Mouse (Mus musculus) hindbrain, embryonic 15.5 days (tissue): Measurements from ENCODE around the gene Krtap9-5. TPM values are rescaled to one million over a fixed set of nuclear protein-coding genes. Genes with fewer than 3 reads are reported as not detected.

Experiments
- ATAC-seq: fragments of 200-750 bp; cut with Nextera tagmentation; 2 replicates; pipeline ENCODE4 v1.8.0; 2017; ENCODE audit warnings: low read depth, moderate number of reproducible peaks, moderate TSS enrichment; ENCODE audit not compliant: low FRiP score
- H3K27ac ChIP-seq: fragments of 300-500 bp; sonication (generic); replicated peaks from 2 replicates; pipeline ENCODE4 v1.5.1; 2015; ENCODE audit warnings: mild to moderate bottlenecking, inconsistent platforms
- H3K27me3 ChIP-seq: fragments of 300-500 bp; sonication (generic); 2 replicates; pipeline ENCODE4 v1.6.1; 2015; ENCODE audit warnings: control low read depth, inconsistent platforms
- H3K36me3 ChIP-seq: fragments of 300-500 bp; sonication (generic); 2 replicates; pipeline ENCODE4 v1.6.1; 2015; ENCODE audit warnings: control low read depth, inconsistent platforms
- H3K4me1 ChIP-seq: fragments of 300-500 bp; sonication (generic); replicated peaks from 2 replicates; pipeline ENCODE4 v1.6.1; 2015; ENCODE audit warnings: control low read depth, inconsistent platforms
- H3K4me2 ChIP-seq: fragments of 300-500 bp; sonication (generic); 2 replicates; pipeline ENCODE4 v1.6.1; 2015; ENCODE audit warnings: moderate library complexity, mild to moderate bottlenecking, inconsistent platforms
- H3K4me3 ChIP-seq: fragments of 300-500 bp; sonication (generic); 2 replicates; pipeline ENCODE4 v1.5.1; 2015; ENCODE audit warnings: mild to moderate bottlenecking, inconsistent platforms
- H3K9ac ChIP-seq: fragments of 300-500 bp; sonication (generic); 2 replicates; pipeline ENCODE4 v1.6.1; 2015; ENCODE audit warnings: inconsistent platforms
- H3K9me3 ChIP-seq: fragments of 300-500 bp; sonication (generic); 2 replicates; pipeline ENCODE4 v1.6.1; 2016; ENCODE audit warnings: control low read depth, inconsistent platforms
- WGBS: fragments of 180-500 bp; shearing (Covaris S2); methylation state at CpG from one replicate; pipeline ENCODE4 v1.1.7; 2015; 5-methylcytosine and 5-hydroxymethylcytosine counted together
- polyA plus RNA-seq: library from polyadenylated mRNA; unstranded; fragments of >200 nt; fragmentation: Nextera tagmentation; extraction: Ambion mirVana; gene quantifications from 2 replicates; pipeline ENCODE4 v1.2.1, GENCODE M21; 2015

Krtap9-5 gene
- not detected in 2 replicates for polyA plus RNA-seq

- WGBS, result 93% methylated on average over 2 of the region's 2 CpGs
- no peak for ATAC-seq
- no peak within 1 kb of the TSS for H3K9ac ChIP-seq
These were observed at the start of gene Krtap9-5 for GRCm38 (mm10) chr11:99948175-99948574. Gene Krtap9-5 (plus strand): TSS chr11:99948475.

GRCm38 (mm10) chr11:99907620-99908019 lies 40.7 kb upstream of the Krtap9-5 start, which contains the start of gene Krtap31-1:
Gene Krtap31-1 (plus strand): TSS chr11:99907920.
- H3K4me3 ChIP-seq, result no peak within 1 kb of the TSS
- H3K36me3 ChIP-seq, result no peaks in the 10 kb centered on the region
- H3K9me3 ChIP-seq, result no peaks in the 10 kb centered on the region
- WGBS, result 85% methylated on average over 2 of the region's 2 CpGs
- no peak for ATAC-seq
- no peaks in the 10 kb centered on the region for H3K27me3 ChIP-seq
- H3K9ac ChIP-seq, result no peak within 1 kb of the TSS
- no peaks in the 10 kb centered on the region for H3K4me1 ChIP-seq
- no peak within 1 kb of the TSS for H3K4me2 ChIP-seq
- H3K27ac ChIP-seq, result no peak within 1 kb of the TSS

More at GRCm38 (mm10) chr11:99948175-99948574, at the start of gene Krtap9-5:
- Histone ChIP-seq H3K9me3 (no peaks in the 10 kb centered on the region; the same call in 1 of the 2 replicates), H3K36me3 (no peaks in the 10 kb centered on the region), H3K4me3 (no peak within 1 kb of the TSS), H3K27me3 (no peaks in the 10 kb centered on the region), H3K27ac (no peak within 1 kb of the TSS), H3K4me2 (no peak within 1 kb of the TSS), H3K4me1 (no peaks in the 10 kb centered on the region)

- Histone ChIP-seq H3K27me3 (no peaks in the 10 kb centered on the region), H3K36me3 (no peaks in the 10 kb centered on the region), H3K4me2 (no peak within 1 kb of the TSS), H3K4me3 (no peak within 1 kb of the TSS), H3K4me1 (no peaks in the 10 kb centered on the region), H3K9ac (no peak within 1 kb of the TSS), H3K27ac (no peak within 1 kb of the TSS), H3K9me3 (no peaks in the 10 kb centered on the region)
- no peak for ATAC-seq
- 92% methylated on average over 3 of the region's 3 CpGs for WGBS
These were observed 33.8 kb upstream of the Krtap9-5 start, which contains the start of gene Gm11565 for GRCm38 (mm10) chr11:99914451-99914850. Gene Gm11565 (plus strand): TSS chr11:99914751.

GRCm38 (mm10) chr11:99935991-99936390 lies 12.3 kb upstream of the Krtap9-5 start, which contains the start of gene Krtap31-2:
Gene Krtap31-2 (plus strand): TSS chr11:99936291.
- no peak within 1 kb of the TSS for H3K4me3 ChIP-seq
- no peaks in the 10 kb centered on the region for H3K27me3 ChIP-seq
- no peak within 1 kb of the TSS for H3K4me2 ChIP-seq
- H3K9ac ChIP-seq, result no peak within 1 kb of the TSS
- H3K4me1 ChIP-seq, result no peaks in the 10 kb centered on the region
- H3K9me3 ChIP-seq, result no peaks in the 10 kb centered on the region
- no peak within 1 kb of the TSS for H3K27ac ChIP-seq
- no peaks in the 10 kb centered on the region for H3K36me3 ChIP-seq
- ATAC-seq, result no peak
- 90% methylated on average over 1 of the region's 1 CpGs for WGBS

- H3K27ac ChIP-seq, result no peak overlapping the region
- no peak overlapping the region for H3K4me2 ChIP-seq
- H3K4me1 ChIP-seq, result no peaks in the 10 kb centered on the region
- no peaks in the 10 kb centered on the region for H3K27me3 ChIP-seq
- no peak for ATAC-seq
- H3K9ac ChIP-seq, result no peak overlapping the region
- H3K9me3 ChIP-seq, result no peaks in the 10 kb centered on the region
- H3K36me3 ChIP-seq, result no peaks in the 10 kb centered on the region
- H3K4me3 ChIP-seq, result no peak overlapping the region
- 86% methylated on average over 9 of the region's 9 CpGs for WGBS
These were observed 10.5 kb upstream of the Krtap9-5 start for GRCm38 (mm10) chr11:99937751-99938264.

GRCm38 (mm10) chr11:99964213-99964612 lies 15.9 kb downstream of the Krtap9-5 start:
- no peaks in the 10 kb centered on the region for H3K4me1 ChIP-seq
- no peak overlapping the region for H3K4me2 ChIP-seq
- no peak overlapping the region for H3K4me3 ChIP-seq
- H3K36me3 ChIP-seq, result no peaks in the 10 kb centered on the region
- no peak for ATAC-seq
- no peak overlapping the region for H3K9ac ChIP-seq
- H3K27me3 ChIP-seq, result no peaks in the 10 kb centered on the region
- H3K9me3 ChIP-seq, result no peaks in the 10 kb centered on the region
- H3K27ac ChIP-seq, result no peak overlapping the region
- WGBS, result 64% methylated on average over 6 of the region's 6 CpGs

GRCm38 (mm10) chr11:99965961-99966360 lies 17.7 kb downstream of the Krtap9-5 start:
- no peak overlapping the region for H3K27ac ChIP-seq
- H3K27me3 ChIP-seq, result no peaks in the 10 kb centered on the region
- no peak overlapping the region for H3K4me2 ChIP-seq
- 78% methylated on average over 2 of the region's 2 CpGs for WGBS
- H3K9ac ChIP-seq, result no peak overlapping the region
- H3K4me3 ChIP-seq, result no peak overlapping the region
- no peaks in the 10 kb centered on the region for H3K36me3 ChIP-seq
- H3K4me1 ChIP-seq, result no peaks in the 10 kb centered on the region
- H3K9me3 ChIP-seq, result no peaks in the 10 kb centered on the region
- ATAC-seq, result no peak

GRCm38 (mm10) chr11:99978953-99979352 lies 30.7 kb downstream of the Krtap9-5 start, which contains the start of gene Krtap29-1:
Gene Krtap29-1 (minus strand): TSS chr11:99979053.
- WGBS, result 69% methylated on average over 5 of the region's 5 CpGs
- ATAC-seq, result no peak

GRCm38 (mm10) chr11:99982731-99983130 lies 34.5 kb downstream of the Krtap9-5 start:
- Histone ChIP-seq H3K27me3 (no peaks in the 10 kb centered on the region), H3K27ac (no peak overlapping the region), H3K4me2 (no peak overlapping the region), H3K4me1 (0 out of 2 replicates have a peak, but pooled peaks cover 4% of the 10 kb centered on the region), H3K9me3 (no peaks in the 10 kb centered on the region), H3K36me3 (no peaks in the 10 kb centered on the region), H3K9ac (no peak overlapping the region), H3K4me3 (no peak overlapping the region)
- 89% methylated on average over 9 of the region's 9 CpGs for WGBS
- no peak for ATAC-seq

More at GRCm38 (mm10) chr11:99978953-99979352, 30.7 kb downstream of the Krtap9-5 start, which contains the start of gene Krtap29-1:
- H3K9ac ChIP-seq, result no peak within 1 kb of the TSS
- H3K4me1 ChIP-seq, result no peaks in the 10 kb centered on the region
- no peak within 1 kb of the TSS for H3K27ac ChIP-seq
- H3K9me3 ChIP-seq, result peaks cover 3% of the 10 kb centered on the region; the same call in 1 of the 2 replicates
- H3K4me3 ChIP-seq, result no peak within 1 kb of the TSS
- H3K36me3 ChIP-seq, result no peaks in the 10 kb centered on the region
- no peak within 1 kb of the TSS for H3K4me2 ChIP-seq
- no peaks in the 10 kb centered on the region for H3K27me3 ChIP-seq

- Histone ChIP-seq H3K27ac (no peak overlapping the region), H3K36me3 (no peaks in the 10 kb centered on the region), H3K9ac (no peak overlapping the region), H3K4me3 (no peak overlapping the region), H3K9me3 (no peaks in the 10 kb centered on the region), H3K4me2 (no peak overlapping the region), H3K4me1 (0 out of 2 replicates have a peak, but pooled peaks cover 4% of the 10 kb centered on the region), H3K27me3 (no peaks in the 10 kb centered on the region)
- 96% methylated on average over 1 of the region's 1 CpGs for WGBS
- no peak for ATAC-seq
These were observed 35.2 kb downstream of the Krtap9-5 start for GRCm38 (mm10) chr11:99983442-99983841.

GRCm38 (mm10) chr11:99985291-99986092 lies 37.2 kb downstream of the Krtap9-5 start:
- Histone ChIP-seq H3K36me3 (no peaks in the 10 kb centered on the region), H3K4me1 (0 out of 2 replicates have a peak, but pooled peaks cover 4% of the 10 kb centered on the region), H3K27me3 (no peaks in the 10 kb centered on the region), H3K4me2 (no peak overlapping the region), H3K4me3 (no peak overlapping the region), H3K9me3 (no peaks in the 10 kb centered on the region), H3K9ac (no peak overlapping the region), H3K27ac (peak overlapping the region; percentile 74)
- 63% methylated on average over 20 of the region's 20 CpGs for WGBS
- peak; percentile 93 for ATAC-seq

GRCm38 (mm10) chr11:99986180-99986647 lies 37.9 kb downstream of the Krtap9-5 start, which contains the start of gene Krtap16-1:
Gene Krtap16-1 (minus strand): TSS chr11:99986597.
- no peak within 1 kb of the TSS for H3K9ac ChIP-seq
- no peak within 1 kb of the TSS for H3K4me2 ChIP-seq
- no peaks in the 10 kb centered on the region for H3K9me3 ChIP-seq
- H3K27me3 ChIP-seq, result no peaks in the 10 kb centered on the region
- no peak; the same call in 1 of the 2 replicates for ATAC-seq
- no peaks in the 10 kb centered on the region for H3K36me3 ChIP-seq
- H3K4me3 ChIP-seq, result no peak within 1 kb of the TSS
- peak within 1 kb of the TSS; percentile 74 for H3K27ac ChIP-seq
- 0 out of 2 replicates have a peak, but pooled peaks cover 4% of the 10 kb centered on the region for H3K4me1 ChIP-seq
- 81% methylated on average over 8 of the region's 8 CpGs for WGBS
